27 mouse cellular contexts compared by ENCODE assay signal in genomic region chr16:84045333-84045732, GRCm38 (mm10).
"Had no signal": no experiment of that assay in that cellular context is flagged by ENCODE, and none has a peak within 500 bp of the region (broad histone marks: within the 10 kb centered on the region; RNA-seq: fewer than 3 reads in every experiment).

No protein-coding gene starts in this region.

- H3K27ac ChIP-seq: gastrocnemius, adult 2 months; heart, adult 2 months; heart, embryonic 13.5 days; heart, embryonic 15.5 days; hindbrain, embryonic 13.5 days; hindbrain, embryonic 15.5 days; hindbrain, postnatal 0 days; layer of hippocampus, adult 2 months; left cerebral cortex, adult 2 months; limb, embryonic 10.5 days; limb, embryonic 12.5 days; liver, embryonic 13.5 days; liver, embryonic 15.5 days had no signal

- H3K4me3 ChIP-seq: gastrocnemius, adult 2 months; heart, adult 2 months; heart, embryonic 13.5 days; heart, embryonic 15.5 days; hindbrain, embryonic 13.5 days; hindbrain, embryonic 15.5 days; layer of hippocampus, adult 2 months; left cerebral cortex, adult 2 months; limb, embryonic 10.5 days; limb, embryonic 12.5 days; liver, embryonic 13.5 days; liver, embryonic 15.5 days had no signal

- H3K4me2 ChIP-seq: heart, embryonic 11.5 days; heart, embryonic 13.5 days; heart, embryonic 15.5 days; hindbrain, embryonic 13.5 days; hindbrain, embryonic 15.5 days; limb, embryonic 12.5 days; liver, embryonic 11.5 days; liver, embryonic 13.5 days; liver, embryonic 15.5 days had no signal

- H3K36me3 ChIP-seq: heart, embryonic 13.5 days; heart, embryonic 15.5 days; hindbrain, embryonic 13.5 days; hindbrain, embryonic 15.5 days; limb, embryonic 10.5 days; limb, embryonic 12.5 days; liver, embryonic 13.5 days; liver, embryonic 15.5 days had no signal

- DNase-seq: gastrocnemius, adult 2 months; gastrocnemius, postnatal 14 days; gastrocnemius, postnatal 36 days; heart, adult 11 months; heart, adult 2 months; heart, postnatal 14 days; heart, postnatal 36 days; kidney, adult 18-20 months; kidney, adult 8-10 months; kidney, postnatal 10 days; kidney, postnatal 25 days; kidney, postnatal 4 days; liver; liver, embryonic 13.5 days had no signal

- ATAC-seq: hindbrain, postnatal 0 days; intestine, postnatal 0 days had no signal

- H3K9me3 ChIP-seq: heart, embryonic 13.5 days; heart, embryonic 15.5 days; hindbrain, embryonic 15.5 days; limb, embryonic 10.5 days; limb, embryonic 12.5 days; liver, embryonic 13.5 days; liver, embryonic 15.5 days had no signal

- H3K4me1 ChIP-seq: heart, embryonic 13.5 days; heart, embryonic 15.5 days; hindbrain, embryonic 13.5 days; hindbrain, embryonic 15.5 days; limb, embryonic 10.5 days; limb, embryonic 12.5 days; liver, embryonic 13.5 days; liver, embryonic 15.5 days had no signal

- H3K9ac ChIP-seq: heart, embryonic 13.5 days; heart, embryonic 15.5 days; hindbrain, embryonic 13.5 days; hindbrain, embryonic 15.5 days; limb, embryonic 12.5 days; liver, embryonic 13.5 days; liver, embryonic 15.5 days had no signal

- H3K27me3 ChIP-seq: heart, embryonic 13.5 days; heart, embryonic 15.5 days; hindbrain, embryonic 13.5 days; hindbrain, embryonic 15.5 days; limb, embryonic 12.5 days; liver, embryonic 13.5 days; liver, embryonic 15.5 days had no signal
